Mouse (Mus musculus) lung, embryonic 16.5 days (tissue): Measurements from ENCODE around the gene Gm12695. TPM values are rescaled to one million over a fixed set of nuclear protein-coding genes. Genes with fewer than 3 reads are reported as not detected.
A peak's percentile ranks its signal among the peaks of the same experiment; 100 is the strongest.

Experiments used
- ATAC-seq: fragments of 200-750 bp; cut with Nextera tagmentation; 2 replicates; pipeline ENCODE4 v1.8.0; 2017; ENCODE audit warnings: low read depth, mild to moderate bottlenecking, moderate library complexity
- H3K27ac ChIP-seq: fragments of 300-500 bp; sonication (generic); 2 replicates; pipeline ENCODE4 v1.5.1; 2014; ENCODE audit warnings: mild to moderate bottlenecking, control low read depth, low read length
- H3K27me3 ChIP-seq: fragments of 300-500 bp; sonication (generic); 2 replicates; pipeline ENCODE4 v1.6.1; 2014; ENCODE audit warnings: low read depth, low read length, mixed read lengths; ENCODE audit not compliant: control insufficient read depth, insufficient read depth
- H3K36me3 ChIP-seq: fragments of 300-500 bp; sonication (generic); 2 replicates; pipeline ENCODE4 v1.6.1; 2014; ENCODE audit warnings: low read length; ENCODE audit not compliant: control insufficient read depth, insufficient read depth
- H3K4me1 ChIP-seq: fragments of 300-500 bp; sonication (generic); replicated peaks from 2 replicates; pipeline ENCODE4 v1.6.1; 2014; ENCODE audit warnings: low read length, mixed read lengths; ENCODE audit not compliant: control insufficient read depth, insufficient read depth
- H3K4me2 ChIP-seq: fragments of 300-500 bp; sonication (generic); 2 replicates; pipeline ENCODE4 v1.6.1; 2014; ENCODE audit warnings: low read depth, low read length, control low read depth
- H3K4me3 ChIP-seq: fragments of 300-500 bp; sonication (generic); 2 replicates; pipeline ENCODE4 v1.5.1; 2014; ENCODE audit warnings: mild to moderate bottlenecking, low read length, control low read depth
- H3K9ac ChIP-seq: fragments of 300-500 bp; sonication (generic); 2 replicates; pipeline ENCODE4 v1.6.1; 2014; ENCODE audit warnings: low read length, control low read depth
- H3K9me3 ChIP-seq: fragments of 300-500 bp; sonication (generic); 2 replicates; pipeline ENCODE4 v1.6.1; 2016; ENCODE audit warnings: low read length; ENCODE audit not compliant: control insufficient read depth
- WGBS: fragments of 180-500 bp; shearing (Covaris S2); extraction: QIAGEN DNeasy Blood & Tissue Kit; methylation state at CpG from one replicate; pipeline ENCODE4 v1.1.7; 2014; 5-methylcytosine and 5-hydroxymethylcytosine counted together
- polyA plus RNA-seq: library from polyadenylated mRNA; unstranded; fragments of >200 nt; fragmentation: Nextera tagmentation; extraction: Ambion mirVana; gene quantifications from 2 replicates; pipeline ENCODE4 v1.2.1, GENCODE M21; 2015

The Gm12695 gene
- 0.43 and 0.50 TPM in 2 replicates for polyA plus RNA-seq

- no peaks in the 10 kb centered on the region for H3K36me3 ChIP-seq
- no peak within 1 kb of the TSS for H3K9ac ChIP-seq
- no peaks in the 10 kb centered on the region for H3K4me1 ChIP-seq
- no peak within 1 kb of the TSS for H3K4me2 ChIP-seq
- H3K9me3 ChIP-seq: no peaks in the 10 kb centered on the region
- no peak for ATAC-seq
- 81% methylated on average over 3 of the region's 3 CpGs for WGBS
- no peaks in the 10 kb centered on the region for H3K27me3 ChIP-seq
- H3K27ac ChIP-seq: no peak within 1 kb of the TSS
- no peak within 1 kb of the TSS for H3K4me3 ChIP-seq
These were observed at the start of gene Gm12695 for GRCm38 (mm10) chr4:96785086-96785485. Gm12695 (minus strand) TSS chr4:96785186.

GRCm38 (mm10) chr4:96825540-96826045 is 40.6 kb upstream of the Gm12695 start:
- Histone ChIP-seq H3K9me3 (no peaks in the 10 kb centered on the region), H3K4me3 (no peak overlapping the region), H3K9ac (no peak overlapping the region), H3K36me3 (no peaks in the 10 kb centered on the region), H3K4me1 (no peaks in the 10 kb centered on the region), H3K27me3 (no peaks in the 10 kb centered on the region), H3K27ac (no peak overlapping the region), H3K4me2 (no peak overlapping the region)
- 76% methylated on average over 4 of the region's 4 CpGs for WGBS
- ATAC-seq: no peak

- 40% methylated on average over 6 of the region's 6 CpGs for WGBS
These were observed 22.1 kb upstream of the Gm12695 start for GRCm38 (mm10) chr4:96806824-96807808.

GRCm38 (mm10) chr4:96799380-96800157 is 14.6 kb upstream of the Gm12695 start:
- Histone ChIP-seq H3K4me2 (no peak overlapping the region), H3K27ac (no peak overlapping the region), H3K36me3 (no peaks in the 10 kb centered on the region), H3K4me3 (no peak overlapping the region), H3K9me3 (no peaks in the 10 kb centered on the region), H3K9ac (no peak overlapping the region), H3K27me3 (no peaks in the 10 kb centered on the region), H3K4me1 (peaks cover 2% of the 10 kb centered on the region; the same call in 1 of the 2 replicates)
- ATAC-seq: no peak
- 38% methylated on average over 7 of the region's 7 CpGs for WGBS

More at GRCm38 (mm10) chr4:96806824-96807808, 22.1 kb upstream of the Gm12695 start:
- Histone ChIP-seq H3K9ac (no peak overlapping the region), H3K27me3 (no peaks in the 10 kb centered on the region), H3K4me3 (no peak overlapping the region), H3K27ac (peak overlapping the region; percentile 63), H3K9me3 (no peaks in the 10 kb centered on the region), H3K36me3 (no peaks in the 10 kb centered on the region), H3K4me2 (no peak overlapping the region), H3K4me1 (no peaks in the 10 kb centered on the region; the same call in 1 of the 2 replicates)
- ATAC-seq: peak; percentile 92

- Histone ChIP-seq H3K4me3 (no peak overlapping the region), H3K27ac (no peak overlapping the region), H3K9me3 (no peaks in the 10 kb centered on the region), H3K27me3 (no peaks in the 10 kb centered on the region), H3K36me3 (no peaks in the 10 kb centered on the region), H3K9ac (no peak overlapping the region), H3K4me1 (peaks cover 2% of the 10 kb centered on the region; the same call in 1 of the 2 replicates), H3K4me2 (no peak overlapping the region)
- 35% methylated on average over 1 of the region's 1 CpGs for WGBS
- ATAC-seq: no peak
These were observed 12.6 kb upstream of the Gm12695 start for GRCm38 (mm10) chr4:96797583-96797982.

- no peaks in the 10 kb centered on the region for H3K27me3 ChIP-seq
- H3K36me3 ChIP-seq: no peaks in the 10 kb centered on the region
- no peaks in the 10 kb centered on the region for H3K9me3 ChIP-seq
- H3K4me2 ChIP-seq: no peak overlapping the region
- no peak overlapping the region for H3K4me3 ChIP-seq
- no peak for ATAC-seq
- H3K4me1 ChIP-seq: no peaks in the 10 kb centered on the region
- no peak overlapping the region for H3K27ac ChIP-seq
- no peak overlapping the region for H3K9ac ChIP-seq
These were observed 6.3 kb upstream of the Gm12695 start for GRCm38 (mm10) chr4:96791301-96791700.

- Histone ChIP-seq H3K9ac (no peak overlapping the region), H3K9me3 (no peaks in the 10 kb centered on the region), H3K4me2 (no peak overlapping the region), H3K27ac (no peak overlapping the region), H3K4me3 (no peak overlapping the region), H3K27me3 (no peaks in the 10 kb centered on the region), H3K36me3 (no peaks in the 10 kb centered on the region), H3K4me1 (no peaks in the 10 kb centered on the region)
- no peak for ATAC-seq
- 35% methylated on average over 3 of the region's 3 CpGs for WGBS
These were observed 4.9 kb upstream of the Gm12695 start for GRCm38 (mm10) chr4:96789905-96790304.

GRCm38 (mm10) chr4:96786610-96787009 is 1.6 kb upstream of the Gm12695 start:
- Histone ChIP-seq H3K9ac (no peak overlapping the region), H3K4me3 (no peak overlapping the region), H3K4me1 (no peaks in the 10 kb centered on the region), H3K9me3 (no peaks in the 10 kb centered on the region), H3K36me3 (no peaks in the 10 kb centered on the region), H3K27ac (no peak overlapping the region), H3K27me3 (no peaks in the 10 kb centered on the region), H3K4me2 (no peak overlapping the region)
- ATAC-seq: peak; percentile 43
- 28% methylated on average over 7 of the region's 7 CpGs for WGBS
